Mouse (Mus musculus) cortical plate, adult 2 months (tissue): ENCODE measurements around the gene Col16a1.

Source experiments
- CTCF ChIP-seq: fragments of 200-500 bp; IDR thresholded peaks from 2 replicates; pipeline ENCODE4 v1.5.1; 2011; ENCODE audit warnings: mild to moderate bottlenecking, control low read depth, low read length; ENCODE audit not compliant: insufficient read depth; ENCODE audit errors: extremely low read depth
- POLR2A ChIP-seq: fragments of 200-500 bp; IDR thresholded peaks from 2 replicates; pipeline ENCODE4 v1.6.1; 2011; ENCODE audit warnings: mild to moderate bottlenecking, low read length, control low read depth; ENCODE audit not compliant: insufficient read depth; ENCODE audit errors: extremely low read depth

DNA sequence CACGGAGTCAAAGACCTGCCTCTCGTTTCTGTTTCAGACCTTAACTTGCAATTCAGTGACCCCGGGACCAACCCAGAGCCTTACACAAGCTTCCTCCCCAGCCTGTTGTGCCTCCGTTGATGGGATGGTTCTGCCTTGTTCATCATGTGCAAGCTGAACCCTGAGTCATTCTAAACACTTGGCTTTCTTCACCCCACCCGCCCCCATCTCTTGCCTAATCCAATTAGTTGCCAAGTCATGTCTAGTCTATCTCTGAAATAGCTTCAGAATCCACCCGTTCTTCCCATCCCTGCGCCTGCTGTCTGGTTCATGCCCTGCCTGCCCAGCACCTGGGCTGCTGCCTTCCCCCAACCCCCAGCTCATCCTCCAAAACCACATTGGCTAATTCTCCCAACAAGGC, 64.7 kb downstream of the Col16a1 start:
- TF ChIP-seq POLR2A (no peak), CTCF (no peak)
